Mouse (Mus musculus) frontal cortex, postnatal 14 days (tissue): Measurements from ENCODE around the gene Cutal.
A peak's percentile ranks its signal among the peaks of the same experiment; 100 is the strongest.
"Not testable (repeated sequence)": the region's sequence is repeated elsewhere in the genome, so short reads cannot be mapped to it uniquely, and the experiment has no call there.

Experiments
- DNase-seq, 2 experiments: peaks; one replicate each; pipeline ENCODE4 v3.0.0; 2022; ENCODE audit warnings: low spot score in 2 of 2

The Cutal gene

DNA sequence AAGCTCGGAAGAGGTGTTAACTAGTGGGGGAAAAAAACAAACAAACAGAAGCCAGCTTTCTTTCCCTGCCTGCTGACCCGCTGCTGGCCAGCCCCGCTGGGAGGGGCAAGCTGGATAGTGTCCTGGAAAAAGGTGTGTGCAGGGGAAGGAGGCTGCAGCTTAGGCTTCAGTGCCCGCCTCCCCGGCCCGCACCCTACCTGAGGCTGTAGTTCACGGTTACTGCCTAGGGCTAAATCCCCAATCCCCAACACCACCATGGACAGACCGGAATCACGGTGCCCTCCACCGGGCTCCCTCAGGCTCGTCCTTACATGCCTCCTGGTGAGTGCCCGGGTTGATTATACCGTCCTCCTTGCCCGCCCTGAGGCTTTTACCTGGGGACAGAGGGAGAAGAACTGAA is at the start of gene Cutal:
TSS of gene Cutal (plus strand) at position 126 of the 400 bp plus-strand sequence.
- no peak for DNase-seq

DNA sequence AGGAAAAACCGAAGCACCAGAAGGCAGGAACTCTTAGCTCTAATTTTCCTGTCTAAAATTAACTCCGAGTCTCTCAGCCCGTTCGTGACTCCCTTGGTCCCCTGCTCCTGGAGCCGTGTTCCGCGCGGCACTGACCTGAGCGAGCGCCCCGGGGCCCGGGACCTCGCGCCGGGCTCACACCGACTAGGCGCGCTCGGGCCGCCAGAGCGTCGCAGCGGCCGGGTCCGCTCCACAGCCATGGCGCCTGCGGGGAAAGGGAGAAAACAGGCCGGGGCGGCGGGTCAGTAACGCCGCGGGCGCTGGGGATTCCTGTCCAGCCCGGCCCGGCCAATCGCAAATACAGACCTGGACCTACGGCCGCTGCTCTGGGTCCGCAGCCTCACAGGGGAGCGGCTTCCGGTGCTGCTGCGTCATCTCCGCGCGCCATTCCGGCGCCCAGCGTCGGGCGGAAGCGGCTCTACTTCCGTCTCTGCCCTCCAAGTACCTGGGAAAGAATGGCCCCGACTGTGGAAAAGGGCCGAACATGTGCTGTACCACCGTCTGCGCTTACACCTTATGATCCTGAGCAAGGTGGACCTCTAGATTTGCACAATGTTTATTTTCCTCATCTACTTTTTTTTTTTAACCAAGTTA is 48.3 kb upstream of the Cutal start, which contains the start of gene Fbxw2:
TSS of gene Fbxw2 (minus strand) at position 485 of the 633 bp plus-strand sequence.
- peak; percentile 82 to 83 for DNase-seq

DNA sequence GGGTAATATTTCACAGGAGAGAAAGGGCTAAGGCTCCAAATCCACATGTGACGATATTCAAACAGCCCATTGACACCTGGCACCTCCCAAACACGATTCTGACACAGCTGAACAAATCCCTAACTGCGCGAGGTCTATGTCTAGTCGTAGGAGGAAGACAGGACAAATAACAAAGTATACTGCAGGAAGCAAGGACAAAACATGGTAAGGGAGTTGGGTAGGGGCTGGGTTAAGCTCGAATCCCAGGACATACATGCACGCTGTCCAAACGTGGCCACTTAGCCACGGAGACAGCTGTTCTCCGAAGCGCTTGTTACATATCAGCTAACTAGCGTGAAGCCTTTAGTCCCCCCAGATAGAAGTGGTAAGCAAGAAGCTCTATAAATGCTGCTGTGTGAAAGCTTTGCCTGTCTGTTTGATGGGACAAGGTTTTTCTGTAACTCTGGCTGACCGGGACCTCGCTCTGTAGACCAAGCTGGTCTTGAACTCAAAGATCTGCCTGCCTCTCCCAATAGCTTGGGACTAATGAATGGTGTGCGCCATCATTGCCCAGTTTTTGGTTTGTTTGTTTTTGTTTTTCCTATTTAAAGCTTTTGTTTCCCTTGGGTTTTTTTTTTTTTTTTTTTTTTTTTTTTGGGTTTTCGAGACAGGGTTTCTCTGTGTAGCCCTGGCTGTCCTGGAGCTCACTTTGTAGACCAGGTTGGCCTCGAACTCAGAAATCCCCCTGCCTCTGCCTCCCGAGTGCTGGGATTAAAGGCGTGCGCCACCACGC is 47.5 kb upstream of the Cutal start:
- no peak for DNase-seq

DNA sequence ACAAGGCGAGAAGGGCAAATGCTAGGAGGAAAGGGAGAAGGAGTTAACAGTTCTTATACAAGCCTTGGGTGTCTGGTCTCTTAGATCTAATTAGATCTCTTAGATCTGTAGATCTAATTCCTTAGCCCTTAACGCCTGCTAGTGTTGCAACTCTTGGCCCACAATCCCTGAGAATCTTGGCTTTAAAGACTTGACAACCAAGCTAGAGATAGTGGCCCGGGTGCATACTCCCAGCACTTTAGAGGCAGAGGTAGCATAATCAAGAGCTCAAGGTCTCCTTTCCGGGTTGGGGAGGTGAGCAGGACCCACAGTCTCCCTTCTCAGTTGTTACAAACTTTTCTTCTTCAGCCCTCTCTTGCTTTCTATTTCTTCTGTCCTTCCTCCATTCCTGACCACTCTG is 46.6 kb upstream of the Cutal start:
- DNase-seq, result no peak

DNA sequence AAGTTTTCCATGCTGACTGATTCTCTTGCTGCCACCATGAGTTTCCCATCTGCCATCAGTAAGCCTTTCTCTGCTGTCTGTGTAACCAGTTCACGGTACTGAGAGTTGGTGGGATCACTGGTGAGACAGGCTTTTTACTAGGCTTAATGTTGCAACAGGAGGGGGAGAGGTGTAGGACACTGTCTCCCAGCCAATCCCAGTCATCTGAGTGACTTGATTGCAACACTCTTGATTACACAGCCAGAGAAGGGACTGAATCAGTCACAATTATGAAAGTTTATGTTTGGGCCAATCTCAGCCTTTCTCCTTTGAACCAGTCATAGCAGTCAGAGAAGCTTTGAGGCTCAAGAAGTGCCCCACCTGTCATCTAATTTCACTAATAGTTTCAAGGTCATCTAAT is 46.2 kb upstream of the Cutal start:
- no peak for DNase-seq

DNA sequence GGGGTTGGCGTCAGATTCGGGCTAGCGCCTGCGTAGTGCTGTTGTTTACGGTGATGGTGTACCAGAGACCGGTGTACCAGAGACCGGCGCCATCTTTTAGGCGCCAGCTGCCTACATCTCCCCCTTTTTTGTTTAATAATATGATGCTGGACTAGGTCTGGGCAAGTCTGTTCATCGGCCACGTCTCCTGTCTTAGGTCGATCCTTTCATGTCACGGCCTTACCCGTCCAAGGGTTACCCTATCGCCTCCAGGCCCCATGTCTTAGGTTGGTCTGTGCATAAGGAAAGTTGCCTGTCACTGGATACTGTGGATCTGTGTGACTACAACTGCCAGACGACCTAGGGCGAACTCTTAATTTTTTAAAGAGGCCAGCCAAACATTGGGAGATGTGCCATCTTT is 44.1 kb upstream of the Cutal start:
- not testable (repeated sequence) for DNase-seq

DNA sequence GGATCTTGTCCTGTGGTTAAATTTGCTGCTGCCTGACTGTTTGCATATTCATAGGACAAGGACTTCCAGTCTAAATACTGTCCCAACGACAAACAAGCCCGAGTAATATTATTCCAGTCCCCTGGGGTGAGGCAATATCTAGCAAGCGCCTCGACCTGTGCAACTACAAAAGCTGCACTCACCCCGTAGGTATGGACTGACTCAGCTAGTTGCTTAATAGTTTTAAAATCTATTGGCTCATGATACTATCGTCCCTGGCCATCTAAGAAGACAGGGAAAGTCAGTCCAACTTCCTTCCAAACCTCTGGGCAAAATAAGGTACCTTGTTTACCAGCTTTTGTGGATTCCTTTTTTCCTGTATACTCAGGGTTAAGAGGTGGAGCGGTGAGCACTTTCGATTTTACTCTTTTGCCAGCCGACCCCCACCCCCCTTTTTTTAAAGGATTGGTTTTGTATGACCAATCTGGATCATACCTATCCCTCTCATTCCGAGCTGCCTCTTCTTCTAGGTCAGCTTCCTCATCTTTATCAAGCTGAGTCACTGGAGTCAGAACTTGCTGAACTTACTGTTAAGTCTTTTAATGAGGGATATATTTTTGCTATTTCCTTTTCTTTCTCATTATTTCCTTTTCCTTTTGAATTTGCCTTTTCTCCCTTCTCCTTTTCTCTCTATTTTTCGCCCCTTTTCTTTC is 41.3 kb upstream of the Cutal start, which contains the start of gene Gm34653:
TSS of gene Gm34653 (plus strand) at position 242 of the 692 bp plus-strand sequence.
- not testable (repeated sequence) for DNase-seq

DNA sequence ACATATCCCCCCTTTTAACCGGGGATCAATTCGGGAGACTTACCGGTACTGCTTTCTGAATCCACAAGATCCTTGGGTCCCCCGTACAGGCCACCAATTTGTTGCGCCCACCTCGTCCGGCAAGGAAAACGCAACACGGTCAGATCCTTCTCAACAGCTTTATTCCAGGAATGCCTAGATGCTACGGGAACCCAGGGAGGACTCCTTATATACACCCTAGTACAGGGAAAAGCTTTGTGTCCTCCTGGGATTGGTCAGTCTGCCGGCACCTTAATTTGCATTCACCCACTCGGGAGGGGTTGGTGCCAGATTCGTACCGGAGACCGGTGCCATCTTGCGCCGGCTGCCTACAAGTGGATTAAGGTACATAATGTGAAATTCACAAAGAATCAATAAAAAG is 40.6 kb upstream of the Cutal start:
- DNase-seq, result no peak

DNA sequence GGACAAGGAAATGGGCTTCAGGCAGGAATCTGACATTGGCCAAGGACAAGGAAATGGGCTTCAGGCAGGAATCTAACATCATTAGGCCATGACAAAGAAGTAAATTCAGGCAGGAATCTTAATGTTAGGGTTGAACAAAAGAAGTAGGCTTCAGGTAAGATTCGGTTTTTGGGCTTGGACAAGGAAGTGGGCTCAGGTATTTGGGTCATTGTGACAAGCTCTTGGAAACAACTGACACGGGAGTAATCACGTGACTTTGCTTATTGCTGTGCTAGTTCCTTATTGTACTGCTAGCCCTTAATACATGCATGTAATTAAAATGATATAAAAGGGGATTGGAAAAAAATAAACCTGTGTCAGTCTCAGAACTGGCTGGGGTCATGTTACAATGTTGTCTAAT is 38.5 kb upstream of the Cutal start:
- no peak for DNase-seq

DNA sequence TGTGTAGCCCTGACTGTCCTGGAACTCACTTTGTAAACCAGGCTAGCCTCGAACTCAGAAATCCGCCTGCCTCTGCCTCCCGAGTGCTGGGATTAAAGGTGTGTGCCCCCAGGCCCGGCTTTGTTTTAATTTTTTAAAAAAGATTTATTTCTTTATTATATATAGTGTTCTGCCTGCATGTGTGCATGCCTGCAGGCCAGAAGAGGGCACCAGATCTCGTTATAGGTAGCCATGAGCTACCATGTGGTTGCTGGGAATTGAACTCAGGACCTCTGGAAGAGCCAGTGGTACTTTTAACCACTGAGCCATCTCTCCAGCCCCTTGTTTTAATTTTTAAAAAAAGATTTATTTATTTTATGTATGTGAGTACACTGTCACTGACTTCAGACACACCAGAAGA is 34.1 kb upstream of the Cutal start:
- DNase-seq, result not testable (repeated sequence)

DNA sequence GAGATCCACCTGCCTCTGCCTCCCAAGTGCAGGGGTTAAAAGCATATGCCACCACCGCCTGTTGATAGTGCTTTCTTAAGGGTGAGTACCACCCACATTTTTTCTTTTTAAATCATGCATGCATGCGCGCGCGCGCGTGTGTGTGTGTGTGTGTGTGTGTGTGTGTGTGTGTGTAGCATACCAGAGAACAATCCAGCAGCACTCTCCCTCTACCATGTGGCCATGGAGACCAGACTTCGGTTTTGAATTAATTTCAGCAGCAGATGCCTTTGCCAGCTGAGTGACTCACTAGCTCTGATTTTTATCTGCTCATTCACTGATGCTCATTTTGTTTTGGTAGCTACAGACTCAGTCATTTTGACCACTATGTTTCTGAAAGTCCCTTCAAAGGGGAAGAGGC is 32.5 kb upstream of the Cutal start:
- DNase-seq, result peak; percentile 30 to 52

DNA sequence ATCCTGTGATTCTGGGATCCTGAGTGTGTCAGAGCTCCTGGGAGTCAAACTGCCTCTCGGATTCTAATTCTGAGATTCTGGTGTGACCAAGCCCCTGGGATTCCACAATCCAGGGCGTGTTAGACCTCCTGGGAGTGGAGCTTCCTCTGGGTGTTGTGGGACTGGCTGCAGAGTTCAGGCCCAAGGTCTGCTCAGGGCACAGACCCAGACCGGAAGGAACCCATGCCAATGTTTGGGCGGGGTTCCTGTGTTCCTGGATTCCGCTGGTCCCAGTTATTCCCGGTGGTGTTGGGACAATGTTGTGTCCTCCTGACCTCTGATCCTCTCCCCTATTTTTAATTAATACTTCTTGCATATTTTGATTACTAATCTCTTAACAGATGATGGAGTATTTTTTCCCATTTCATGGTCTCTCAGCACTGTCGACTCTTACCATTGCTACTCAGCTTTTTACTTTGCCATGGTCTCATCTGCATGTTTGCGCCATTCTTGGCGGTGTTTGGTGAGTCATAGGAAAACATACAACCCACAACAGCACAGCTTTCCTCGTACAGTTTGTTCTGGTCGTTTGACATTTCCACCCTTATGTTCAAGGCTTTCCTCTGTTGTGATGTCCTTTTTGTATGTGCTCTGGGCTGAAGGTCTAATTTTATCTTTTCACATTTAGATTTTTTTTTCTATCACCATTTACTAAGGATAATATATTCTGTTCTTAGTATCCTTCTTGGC is 30.8 kb upstream of the Cutal start:
- no peak for DNase-seq

DNA sequence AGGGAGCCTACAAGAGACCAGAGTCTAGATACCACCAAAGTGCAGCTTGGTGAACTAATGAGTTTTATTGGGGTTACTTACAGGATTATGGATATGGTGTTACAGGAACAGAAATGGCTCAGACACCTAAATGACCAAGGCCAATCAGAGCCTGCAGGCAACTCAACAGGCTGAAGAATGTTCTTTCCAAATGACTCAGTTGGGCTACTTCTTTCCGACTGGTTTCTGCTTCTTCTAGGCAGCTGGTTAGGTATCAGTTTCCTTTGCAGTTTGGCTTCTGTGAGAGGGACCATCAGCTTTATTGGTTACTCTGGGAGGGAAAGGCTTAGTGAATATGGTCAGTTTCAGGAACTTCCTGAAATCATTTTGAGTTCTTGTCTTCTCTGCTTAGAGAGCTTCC is 26.5 kb upstream of the Cutal start:
- no peak for DNase-seq

DNA sequence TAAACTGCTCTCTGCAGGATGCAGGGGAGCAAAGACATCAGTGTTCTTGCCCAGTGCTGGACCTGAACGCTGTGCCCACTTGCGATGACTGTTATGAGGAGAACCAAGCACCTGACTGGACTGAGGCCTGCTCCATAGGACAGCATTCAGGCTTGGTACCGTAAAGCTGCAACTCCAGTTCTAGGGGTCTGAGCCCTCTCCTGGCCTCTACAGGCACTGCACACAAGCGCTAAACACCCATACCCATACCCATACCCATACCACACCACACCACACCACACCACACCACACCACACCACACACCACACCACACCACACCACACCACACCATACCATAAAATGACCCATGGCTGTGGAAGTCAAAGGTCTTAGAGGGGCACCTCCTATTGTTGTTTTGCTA is 18.9 kb upstream of the Cutal start:
- DNase-seq, result no peak

DNA sequence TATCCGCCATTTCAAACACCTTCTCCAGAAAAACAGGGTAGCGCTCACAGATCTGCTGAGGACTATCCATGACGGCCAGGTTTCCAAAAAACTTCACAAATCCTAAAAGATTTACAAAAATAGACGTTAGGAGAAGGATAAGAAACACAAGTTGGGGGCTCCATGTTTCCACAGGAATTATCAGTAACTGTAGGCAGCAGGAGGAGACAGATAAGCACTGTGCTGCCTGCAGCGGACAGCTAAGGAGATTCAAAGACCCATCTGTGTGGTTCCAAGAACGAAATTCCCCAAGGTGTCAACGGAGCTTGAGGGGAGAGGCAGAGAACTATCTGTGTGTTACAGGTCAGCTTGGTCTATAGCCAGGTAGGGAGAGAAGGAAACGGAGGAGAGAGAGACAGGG is 16.5 kb upstream of the Cutal start:
- DNase-seq, result no peak

DNA sequence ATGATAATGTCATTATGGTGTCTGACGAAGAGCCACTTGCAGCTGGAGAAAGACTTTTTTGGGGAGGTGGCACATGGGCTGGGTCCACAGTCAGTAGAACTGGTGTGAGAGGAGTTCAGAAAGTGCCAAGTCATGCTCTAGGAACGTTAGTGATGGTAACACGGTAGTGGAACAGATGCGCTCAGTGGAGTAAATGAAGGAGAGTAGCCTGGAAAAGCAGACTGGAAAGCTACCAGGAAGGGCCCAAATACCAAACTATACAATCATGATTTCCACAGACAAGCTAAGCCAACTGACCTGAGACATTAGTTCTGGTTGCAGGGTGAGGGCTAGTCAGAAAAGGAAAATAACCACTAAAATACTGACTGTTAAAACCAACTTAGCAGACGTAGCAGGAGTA is 4.5 kb upstream of the Cutal start:
- no peak for DNase-seq

DNA sequence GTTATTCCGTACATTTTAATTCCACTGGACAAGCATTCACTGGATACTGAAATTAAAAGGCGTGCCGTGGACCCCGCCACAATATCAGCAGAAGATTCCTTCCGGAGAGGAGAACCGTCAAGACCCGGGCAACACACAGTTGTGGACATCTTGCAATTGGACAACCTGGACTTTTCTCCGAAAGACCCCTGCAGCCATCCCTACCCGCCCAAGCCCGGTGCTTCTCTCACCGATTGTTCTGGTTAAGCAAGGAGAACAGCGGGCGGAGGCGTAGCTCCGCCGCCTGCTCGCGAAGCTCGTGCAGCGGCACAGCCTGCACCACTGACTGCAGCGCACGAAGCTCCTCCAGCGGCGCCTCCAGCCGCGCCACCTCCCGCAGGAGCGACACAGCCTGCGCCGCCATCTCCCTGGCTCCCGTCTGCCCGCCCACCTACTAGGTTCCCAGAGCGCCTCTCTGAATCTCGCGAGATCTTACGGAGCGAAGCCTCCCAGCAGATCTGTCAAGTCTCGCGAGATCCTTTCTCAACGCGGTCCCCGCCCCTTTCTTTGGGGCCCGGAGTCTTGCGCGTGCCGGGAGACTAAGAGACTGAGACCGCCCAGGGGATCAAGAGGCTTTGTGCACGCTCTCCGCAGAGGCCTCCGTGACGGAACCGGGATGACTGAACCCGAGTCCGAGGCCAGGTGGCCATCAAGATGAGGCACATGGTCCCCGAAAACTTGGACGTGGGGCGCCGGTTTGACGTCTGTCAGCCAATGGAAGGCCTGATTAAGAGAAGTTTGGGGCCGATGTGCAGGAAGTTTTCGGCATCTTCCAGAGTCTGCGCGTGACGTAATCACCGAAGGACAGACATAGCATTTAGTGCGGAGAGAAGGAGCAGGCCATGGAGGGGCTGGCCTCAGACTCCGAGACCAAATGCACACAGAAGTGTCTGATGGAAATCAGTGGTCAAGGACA is 3.4 kb upstream of the Cutal start:
- DNase-seq, result peak; percentile 91 to 93

DNA sequence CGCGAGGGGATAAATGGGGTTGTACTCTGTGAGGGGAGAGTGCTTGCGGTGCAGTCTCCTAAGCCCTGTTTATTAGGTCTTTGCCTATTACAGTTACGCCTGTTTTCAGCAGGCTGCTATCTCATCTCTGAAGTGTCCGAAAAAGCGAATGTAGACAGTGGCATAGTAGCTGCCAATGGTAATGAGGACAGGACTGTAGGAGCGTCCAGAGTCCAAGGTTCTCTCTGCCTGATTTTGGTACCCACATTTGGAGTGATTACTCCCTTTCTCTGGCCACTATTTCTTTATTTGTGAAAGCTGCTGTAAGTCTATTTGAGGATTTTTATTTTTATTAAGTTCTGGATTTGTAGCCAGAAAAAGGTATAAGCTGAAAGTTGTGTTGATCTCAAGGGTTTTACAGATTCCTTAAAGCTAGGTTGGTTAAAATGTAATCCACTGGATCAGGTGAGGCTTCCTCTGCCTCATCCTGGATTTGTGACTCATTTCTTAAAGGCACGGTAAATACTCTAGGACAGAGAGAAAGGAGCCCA is 685 bp downstream of the Cutal start, which contains the start of gene Psmd5:
TSS of gene Psmd5 (minus strand) at position 153 of the 530 bp plus-strand sequence.
- DNase-seq, result no peak

DNA sequence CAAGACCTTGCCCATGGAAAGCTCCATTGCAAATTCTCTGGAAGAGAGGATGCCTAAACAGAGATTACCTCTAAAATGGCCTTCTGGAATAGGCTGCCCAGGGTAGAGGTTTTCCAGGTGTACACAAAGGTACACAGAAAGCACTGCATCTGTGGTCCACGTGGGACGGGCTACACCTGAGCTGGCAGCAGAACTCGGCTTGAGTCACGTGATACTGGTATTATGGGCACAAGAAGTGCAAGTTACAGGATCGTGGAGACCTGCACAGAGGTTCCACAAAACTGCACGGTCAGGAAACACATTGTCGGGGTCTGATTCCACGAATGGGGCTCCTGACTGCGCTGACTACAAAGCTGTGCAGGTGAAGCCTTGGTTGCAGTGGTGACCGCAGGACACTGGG is 5.9 kb downstream of the Cutal start:
- no peak for DNase-seq

DNA sequence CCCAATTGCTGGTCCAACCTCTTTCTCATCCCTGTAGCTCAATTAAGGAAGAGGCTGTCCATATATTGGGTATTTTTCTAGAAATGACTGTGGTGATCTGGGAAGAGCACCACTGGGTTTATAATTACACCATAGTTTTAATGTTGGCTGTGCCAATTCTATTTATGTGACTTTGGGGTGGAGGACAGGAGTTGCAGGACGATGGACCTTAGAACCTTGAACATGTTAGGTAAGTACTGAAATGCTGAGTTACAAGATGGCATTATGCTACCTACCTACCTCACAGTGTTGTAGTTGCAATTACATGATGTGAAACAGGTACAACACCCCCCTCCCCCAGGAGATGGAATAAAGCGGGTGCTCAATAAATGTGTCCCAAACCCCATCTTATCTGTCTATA is 8.6 kb downstream of the Cutal start:
- DNase-seq, result no peak

DNA sequence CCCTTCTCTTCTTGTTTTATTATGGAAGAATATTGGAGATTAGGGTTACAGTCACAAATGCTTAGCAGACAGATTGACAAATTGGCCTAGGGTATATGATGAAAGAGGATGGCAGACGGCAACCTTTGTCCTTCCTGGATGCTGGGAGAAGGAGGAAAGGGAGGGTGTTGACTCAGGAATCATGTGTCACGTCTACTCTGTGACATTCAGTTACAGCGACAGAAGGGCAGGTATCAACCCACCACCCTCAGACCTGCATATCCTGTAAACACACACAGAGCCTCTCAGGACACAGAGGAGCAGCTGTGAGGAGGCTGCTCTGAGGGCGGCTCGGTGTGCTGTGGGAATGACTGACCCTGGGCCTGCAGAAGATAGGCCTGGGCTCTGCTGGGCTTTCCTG is 9.0 kb downstream of the Cutal start:
- DNase-seq, result no peak
